Mouse (Mus musculus): ENCODE data around the gene Ndufab1. TPM values are rescaled to one million over a fixed set of nuclear protein-coding genes. Genes with fewer than 3 reads are reported as not detected.

The Ndufab1 gene
- total RNA-seq, 2 experiments from 2014 or later = 1,455 to 1,530 TPM

GRCm38 (mm10) chr7:122079798-122080554, 21.7 kb downstream of the Ndufab1 start:
- intact Hi-C loops (cut with DNase I) = no loop called here

GRCm38 (mm10) chr7:122074374-122074773, 27.3 kb downstream of the Ndufab1 start:
- intact Hi-C loops (cut with DNase I) = no loop called here
- no peak for DNase-seq

More at GRCm38 (mm10) chr7:122079798-122080554, 21.7 kb downstream of the Ndufab1 start:
- DNase-seq = no peak

- intact Hi-C loops (cut with DNase I) = loop anchor here (5.0 kb wide), 1 partner anchor 35 kb away; no protein-coding TSS in a partner anchor
- peak in 1 of 2 experiments; percentile 34 for DNase-seq
These were observed 33.9 kb downstream of the Ndufab1 start for GRCm38 (mm10) chr7:122067517-122068381.

GRCm38 (mm10) chr7:122066945-122067516, 34.7 kb downstream of the Ndufab1 start, which contains the start of the genes Ubfd1 and Ears2:
Gene Ubfd1 (plus strand): TSS chr7:122067175.
Gene Ears2 (minus strand): TSS chr7:122067263.
- intact Hi-C loops (cut with DNase I) = loop anchor here (5.0 kb wide), 1 partner anchor 35 kb away; no protein-coding TSS in a partner anchor

GRCm38 (mm10) chr7:122066102-122066944, 35.4 kb downstream of the Ndufab1 start:
- intact Hi-C loops (cut with DNase I) = loop anchor here (5.0 kb wide), 1 partner anchor 34 kb away; no protein-coding TSS in a partner anchor
- no peak for DNase-seq

More at GRCm38 (mm10) chr7:122066945-122067516, 34.7 kb downstream of the Ndufab1 start, which contains the start of the genes Ubfd1 and Ears2:
- peak; percentile 94 to 95 for DNase-seq

- no peak for DNase-seq
- intact Hi-C loops (cut with DNase I) = loop anchor here (5.0 kb wide), 1 partner anchor 33 kb away; no protein-coding TSS in a partner anchor
These were observed 36.0 kb downstream of the Ndufab1 start for GRCm38 (mm10) chr7:122065656-122066055.

GRCm38 (mm10) chr7:122056633-122057032, 45.1 kb downstream of the Ndufab1 start:
- intact Hi-C loops (cut with DNase I) = no loop called here
- no peak for DNase-seq

GRCm38 (mm10) chr7:122050834-122051233, 50.9 kb downstream of the Ndufab1 start:
- DNase-seq = peak; percentile 38 to 58
- intact Hi-C loops (cut with DNase I) = no loop called here

GRCm38 (mm10) chr7:122048191-122048590, 53.5 kb downstream of the Ndufab1 start:
- no peak for DNase-seq
- intact Hi-C loops (cut with DNase I) = no loop called here

GRCm38 (mm10) chr7:122046813-122047212, 54.9 kb downstream of the Ndufab1 start:
- no peak for DNase-seq
- intact Hi-C loops (cut with DNase I) = no loop called here

GRCm38 (mm10) chr7:122045711-122046110, 56.0 kb downstream of the Ndufab1 start:
- intact Hi-C loops (cut with DNase I) = no loop called here
- DNase-seq = no peak

GRCm38 (mm10) chr7:122045181-122045634, 56.5 kb downstream of the Ndufab1 start:
- DNase-seq = peak; percentile 54 to 76
- intact Hi-C loops (cut with DNase I) = no loop called here

- no peak for DNase-seq
- intact Hi-C loops (cut with DNase I) = no loop called here
These were observed 57.6 kb downstream of the Ndufab1 start for GRCm38 (mm10) chr7:122044106-122044505.

Other genes starting within 250 kb of the Ndufab1 start
- gene Scnn1b, start 236.8 kb downstream of the Ndufab1 start, total RNA-seq (2021) = under 1 TPM in 1 of 2 experiments, not detected in 1; 0.50 TPM
- gene Cog7, start 120.2 kb downstream of the Ndufab1 start, total RNA-seq (2021) = 10 to 100 TPM; 15.3 to 16.0 TPM
- 10 to 100 TPM; 28.7 to 29.6 TPM for gene Gga2, start 80.7 kb downstream of the Ndufab1 start, total RNA-seq (2021)
- 10 to 100 TPM; 33.0 to 39.6 TPM for gene Ubfd1, start 34.7 kb downstream of the Ndufab1 start, total RNA-seq (2021)
- gene Ears2, start 34.6 kb downstream of the Ndufab1 start, total RNA-seq (2021) = 10 to 100 TPM; 10.0 to 12.6 TPM
- gene Palb2, start 31.1 kb upstream of the Ndufab1 start, total RNA-seq (2021) = 1 to 10 TPM in 1 of 2 experiments, under 1 TPM in 1; 1.00 to 1.0 TPM
- 10 to 100 TPM; 30.3 to 32.3 TPM for gene Dctn5, start 31.2 kb upstream of the Ndufab1 start, total RNA-seq (2021)
- 1 to 10 TPM; 4.1 to 5.9 TPM for gene Plk1, start 57.6 kb upstream of the Ndufab1 start, total RNA-seq (2021)
- not detected for gene Ern2, start 84.3 kb upstream of the Ndufab1 start, total RNA-seq (2021)
- 1 to 10 TPM; 2.0 to 3.3 TPM for gene Chp2, start 117.6 kb upstream of the Ndufab1 start, total RNA-seq (2021)
- 1 to 10 TPM; 4.0 to 9.8 TPM for gene Prkcb, start 186.9 kb upstream of the Ndufab1 start, total RNA-seq (2021)

All from heart, postnatal 14 days (tissue).